Mouse (Mus musculus): ENCODE measurements around the gene Phc1.

GRCm38 (mm10) chr6:122288263-122288662 lies 52.1 kb downstream of the Phc1 start:
- TF ChIP-seq CTCF (IDR thresholded peaks at IDR 0.05; ENCODE audit: extremely low read depth, insufficient read length, insufficient replicate concordance, low read depth, low read length) (no peak), POLR2A (IDR thresholded peaks at IDR 0.05; ENCODE audit: low read depth, low read length) (no peak)
